Mouse (Mus musculus): Measurements from ENCODE around the gene Gprasp1.
"Not testable (repeated sequence)": the region's sequence is repeated elsewhere in the genome, so short reads cannot be mapped to it uniquely, and the experiment has no call there.

Gene Gprasp1

DNA sequence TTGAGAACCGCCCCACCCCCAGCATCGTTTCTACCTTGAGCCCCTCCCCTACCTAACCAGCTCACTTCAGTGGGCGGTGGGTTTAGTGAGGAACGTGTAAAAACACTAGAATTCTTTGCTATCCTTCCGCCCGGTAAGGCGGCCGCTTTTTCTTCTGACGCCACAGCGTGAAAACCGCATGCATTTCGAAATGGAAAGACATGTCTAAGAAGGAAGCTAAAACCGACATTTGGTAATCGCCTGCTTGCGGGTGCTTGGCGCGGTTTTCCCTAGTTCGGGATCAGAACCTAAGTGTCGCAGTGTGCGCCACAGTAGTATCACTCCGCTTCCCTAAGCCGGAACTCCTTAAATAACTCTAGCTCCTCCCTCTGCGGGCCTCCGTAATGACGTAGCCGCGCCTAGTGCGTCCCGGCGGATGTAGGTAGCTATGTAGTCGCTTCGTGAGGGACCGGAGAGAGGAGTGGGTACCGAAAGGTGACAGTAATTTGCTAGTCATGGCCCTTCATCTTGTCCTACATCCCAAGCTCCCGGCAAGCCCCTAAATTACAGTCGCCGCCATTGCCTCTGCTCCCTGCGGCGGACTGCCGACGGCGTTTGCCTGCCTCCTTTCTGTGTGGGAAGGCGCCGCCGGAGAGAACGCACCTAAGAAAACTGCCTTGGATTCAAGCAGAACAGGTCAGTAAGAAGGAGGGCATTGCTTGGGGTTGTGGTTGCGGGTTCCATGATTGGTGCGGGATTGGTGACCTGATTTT, at the start of gene Gprasp1, which contains the start of gene Armcx5:
Gene Gprasp1 (plus strand): TSS at position 430 of the 752 bp plus-strand sequence.
Gene Armcx5 (plus strand): TSS at position 430 of the 752 bp plus-strand sequence.
- peak; percentile 91 for DNase-seq (ENCODE audit: low spot score)

DNA sequence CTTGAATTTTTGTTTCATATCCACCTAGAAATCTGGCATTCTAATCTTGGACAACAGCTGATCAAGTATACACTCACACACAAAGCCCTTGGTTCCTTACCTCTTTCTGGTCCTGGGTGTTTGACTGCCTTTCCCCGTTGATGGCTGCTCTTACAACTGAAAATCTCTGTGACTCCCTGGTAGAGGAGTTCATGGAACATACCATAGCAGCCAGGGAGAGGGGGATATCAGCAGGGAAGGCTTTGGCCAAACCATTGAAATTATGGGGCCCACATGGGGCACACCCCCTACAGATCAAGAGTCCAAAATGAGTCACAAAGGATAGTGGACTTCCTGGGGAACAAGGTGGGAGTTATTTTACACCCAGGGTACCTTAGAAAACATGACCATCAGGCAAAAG, 48.9 kb upstream of the Gprasp1 start, which contains the start of gene Tcp11x2:
Gene Tcp11x2 (minus strand): TSS at position 158 of the 400 bp plus-strand sequence.
- DNase-seq (ENCODE audit: low spot score): no peak

DNA sequence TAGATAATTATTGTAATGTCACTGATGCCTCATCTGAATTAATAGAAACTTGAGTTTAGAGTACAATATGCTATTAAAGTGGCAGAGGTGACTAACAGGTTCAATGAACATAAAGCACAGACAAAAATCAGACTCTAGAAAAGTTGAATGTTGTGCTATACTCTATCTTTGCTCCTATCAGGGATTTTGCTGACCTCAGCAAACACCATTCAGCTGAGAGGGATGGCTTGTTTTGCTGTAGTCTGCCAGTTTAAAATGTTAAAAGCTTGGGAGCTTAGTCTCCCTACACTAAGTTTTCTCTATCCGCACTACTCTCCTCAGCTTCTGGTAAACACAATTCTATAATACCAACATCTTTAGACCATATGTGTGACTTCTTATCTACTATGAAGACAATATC, 39.4 kb upstream of the Gprasp1 start:
- no peak for DNase-seq (ENCODE audit: low spot score)

DNA sequence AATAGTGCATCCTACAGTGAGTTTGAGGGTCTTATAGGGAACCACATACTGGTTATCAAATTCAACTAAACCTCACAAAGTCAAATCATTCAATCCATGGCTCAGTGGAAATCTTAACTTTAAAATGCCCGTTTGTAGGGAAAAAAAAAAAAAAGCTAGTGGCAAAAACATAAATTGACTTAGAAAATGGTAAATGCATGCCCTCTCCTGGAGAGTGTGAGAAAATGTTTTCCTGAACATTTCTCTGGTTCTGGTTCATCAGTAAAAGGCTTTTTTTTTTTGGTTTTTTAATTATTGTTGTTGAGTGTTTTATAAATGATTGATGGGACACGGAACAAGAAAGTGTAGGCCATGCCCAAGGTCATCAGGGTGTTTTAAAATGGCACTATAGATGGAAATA, 38.2 kb upstream of the Gprasp1 start:
- no peak for DNase-seq (ENCODE audit: low spot score)

DNA sequence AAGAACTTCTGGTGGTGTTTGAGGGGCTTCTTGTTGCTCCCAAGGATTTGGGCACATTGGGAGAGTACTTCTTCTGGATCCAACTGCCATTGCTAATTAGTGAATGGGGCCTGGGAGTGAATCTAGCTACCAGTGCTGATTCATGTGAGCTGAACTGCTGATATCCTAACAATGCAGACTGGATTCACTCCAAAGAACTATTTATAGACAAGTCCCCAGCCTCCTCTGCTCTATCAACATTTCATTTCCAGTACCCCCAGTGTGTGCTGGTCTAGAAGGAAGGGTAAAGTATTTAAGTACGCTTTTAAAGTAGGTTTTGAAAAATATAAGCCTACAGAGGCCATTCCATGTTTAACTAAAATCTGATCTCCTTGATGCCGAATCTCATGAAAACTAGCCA, 29.7 kb upstream of the Gprasp1 start:
- DNase-seq (ENCODE audit: low spot score): no peak

DNA sequence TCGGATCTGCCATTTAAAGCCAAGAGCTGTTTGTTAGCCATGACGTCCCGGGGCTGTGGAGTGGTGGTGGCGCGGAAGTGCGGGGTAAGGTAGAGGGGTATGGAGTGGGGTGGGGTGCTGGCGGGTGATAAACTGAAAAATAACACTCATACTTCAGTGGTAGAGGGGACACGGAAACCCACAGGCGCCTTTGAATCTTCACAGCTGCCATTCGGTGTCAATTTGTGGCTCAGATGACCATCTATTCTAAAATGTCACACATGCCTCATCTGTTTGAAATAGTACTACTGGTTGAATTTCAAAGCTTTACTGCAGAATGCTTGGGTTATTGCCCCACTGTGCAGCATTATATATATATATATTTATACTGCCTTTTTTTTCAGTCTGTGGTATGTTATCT, 17.4 kb upstream of the Gprasp1 start, which contains the start of gene Tmsb15a:
Gene Tmsb15a (minus strand): TSS at position 101 of the 400 bp plus-strand sequence.
- DNase-seq (ENCODE audit: low spot score): no peak

DNA sequence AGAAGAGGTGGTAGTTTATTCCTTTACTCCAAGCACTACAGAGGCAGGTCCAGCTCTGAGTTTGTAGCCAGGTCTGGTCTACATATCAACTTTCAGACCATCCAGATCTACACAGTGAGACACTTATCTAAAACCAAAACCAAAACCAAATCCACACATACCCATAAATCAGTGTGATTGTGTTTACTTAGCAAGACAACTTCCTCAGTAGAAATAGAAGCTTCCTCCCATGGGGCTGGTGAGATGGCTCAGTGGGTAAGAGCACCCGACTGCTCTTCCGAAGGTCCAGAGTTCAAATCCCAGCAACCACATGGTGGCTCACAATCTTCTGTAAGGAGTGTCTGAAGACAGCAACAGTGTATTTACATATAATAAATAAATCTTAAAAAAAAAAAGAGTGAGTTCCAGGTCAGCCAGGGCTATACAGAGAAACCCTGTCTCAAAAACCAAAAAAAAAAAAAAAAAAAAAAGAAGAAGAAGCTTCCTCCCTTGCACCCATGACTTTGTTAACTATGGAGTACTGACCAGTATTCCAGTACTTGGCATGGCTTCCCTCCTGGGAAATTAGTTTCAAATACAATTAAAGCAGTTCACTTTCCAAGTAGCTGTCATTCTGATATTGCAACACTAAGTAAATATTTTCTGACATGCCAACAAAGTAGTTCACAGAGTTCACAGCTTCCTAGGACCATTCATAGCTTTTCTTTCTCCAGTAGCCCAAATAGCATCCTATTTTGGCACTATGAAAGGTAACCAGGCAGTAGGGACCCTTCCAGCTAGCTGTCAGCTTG, 3.6 kb upstream of the Gprasp1 start:
- no peak for DNase-seq (ENCODE audit: low spot score)

DNA sequence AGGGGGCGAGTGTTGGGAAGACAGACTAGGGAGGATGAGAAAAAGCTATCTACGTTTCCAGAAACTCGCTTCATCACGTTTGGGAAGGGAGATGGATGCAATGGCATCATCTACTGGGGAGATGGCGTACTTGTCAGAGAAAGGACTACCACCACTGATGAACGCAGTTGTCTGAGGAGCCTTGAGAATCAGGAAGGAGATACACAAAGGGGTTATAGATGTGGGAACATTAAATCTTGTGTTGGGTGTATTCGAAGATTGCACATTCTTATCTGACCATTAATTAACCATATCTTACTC, 473 bp downstream of the Gprasp1 start:
- DNase-seq (ENCODE audit: low spot score): no peak

DNA sequence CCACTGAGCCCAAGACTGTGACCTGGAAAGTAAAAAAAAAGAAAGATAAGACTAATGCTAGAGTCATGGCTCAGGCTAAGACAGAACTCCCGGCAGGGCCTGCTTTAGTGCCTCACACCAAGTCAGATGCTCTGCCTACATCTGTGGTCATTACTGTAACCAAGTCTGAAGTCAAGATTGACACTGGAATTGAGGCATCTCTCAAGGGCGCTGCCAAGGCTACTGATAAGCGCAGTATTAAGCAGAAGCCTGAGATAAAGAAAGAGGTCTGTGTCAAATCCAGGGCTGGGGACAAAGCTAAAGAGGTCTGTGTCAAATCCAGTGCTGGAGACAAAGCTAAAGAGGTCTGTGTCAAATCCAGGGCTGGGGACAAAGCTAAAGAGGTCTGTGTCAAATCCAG, 2.8 kb downstream of the Gprasp1 start:
- not testable (repeated sequence) for DNase-seq (ENCODE audit: low spot score)

DNA sequence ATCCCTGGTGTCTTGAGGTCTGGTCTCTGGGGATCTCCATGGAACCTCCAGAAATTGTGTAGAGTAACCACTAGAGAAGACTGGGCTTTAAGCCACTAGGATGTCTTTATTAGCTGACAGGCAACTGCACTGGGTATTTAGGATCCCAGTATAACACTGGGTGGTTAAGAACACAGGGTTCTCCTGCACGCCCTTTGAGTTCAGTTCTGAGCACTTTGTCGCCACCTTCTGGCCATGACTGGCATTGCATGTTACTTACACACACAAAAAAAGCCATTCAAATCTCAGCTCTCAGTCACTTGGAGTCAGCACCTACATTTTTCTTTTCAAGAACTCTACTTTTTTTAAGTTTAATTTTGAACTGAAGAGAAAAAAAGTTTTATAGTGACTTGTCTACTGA, 10.3 kb downstream of the Gprasp1 start:
- DNase-seq (ENCODE audit: low spot score): peak; percentile 80

DNA sequence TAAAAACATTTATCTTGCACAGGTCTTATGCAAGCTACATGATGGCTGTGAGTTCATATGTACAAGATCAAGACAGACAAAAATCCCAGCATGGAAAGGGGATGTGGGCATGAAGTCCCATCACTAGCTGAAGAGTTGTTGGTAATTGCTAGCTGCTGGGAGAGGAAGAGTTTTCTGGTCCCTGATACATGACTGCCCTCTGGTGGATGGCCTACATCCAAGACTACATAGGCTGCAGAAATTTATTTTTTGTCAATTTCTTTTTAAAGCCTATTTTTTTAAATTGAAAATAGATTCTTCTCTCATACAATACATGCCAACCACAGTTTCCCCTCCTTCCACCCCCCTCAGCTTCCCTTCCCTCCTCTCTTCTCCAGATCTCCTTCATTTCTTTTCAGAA, 19.2 kb downstream of the Gprasp1 start:
- peak; percentile 35 for DNase-seq (ENCODE audit: low spot score)

DNA sequence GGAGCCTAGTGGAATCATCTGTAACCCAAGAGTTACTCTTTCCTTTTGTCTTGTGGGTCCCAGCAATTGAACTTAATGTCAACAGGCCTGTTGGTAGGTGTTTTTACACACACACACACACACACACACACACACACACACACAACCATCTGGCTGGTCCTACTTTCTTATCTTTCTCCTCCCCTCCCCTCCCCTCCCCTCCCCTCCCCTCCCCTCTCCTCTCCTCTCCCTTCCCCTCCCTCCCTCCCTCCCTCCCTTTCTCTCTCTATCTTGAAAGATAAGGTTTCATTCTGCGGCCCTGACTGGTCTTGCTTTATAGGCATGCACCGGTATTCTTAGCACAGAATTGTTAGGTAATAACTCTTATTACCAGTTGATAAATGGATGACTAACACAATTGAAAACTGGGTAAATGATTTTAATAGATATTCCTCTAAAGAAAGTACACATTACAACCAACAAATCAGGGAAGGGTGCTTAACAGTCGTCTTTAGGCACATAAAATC, 25.6 kb downstream of the Gprasp1 start:
- no peak for DNase-seq (ENCODE audit: low spot score)

DNA sequence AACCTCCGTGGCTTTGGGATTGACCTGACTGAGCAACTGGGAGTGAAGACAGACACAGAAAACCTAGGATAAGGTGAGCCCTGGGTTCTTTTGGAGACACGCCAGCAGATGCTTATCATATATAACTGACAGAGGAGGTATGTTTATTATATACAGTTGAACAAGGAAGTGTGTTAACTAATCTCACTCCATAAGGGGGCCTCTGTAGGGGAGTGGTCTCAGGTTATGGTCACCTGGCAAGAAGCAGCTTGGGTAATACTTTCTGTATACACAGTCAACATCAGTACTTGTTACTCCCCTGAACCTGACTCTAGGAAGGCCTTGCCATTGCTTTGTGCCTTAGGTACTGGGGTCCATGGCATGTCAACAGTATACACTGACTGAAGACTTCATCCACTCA, 26.0 kb downstream of the Gprasp1 start:
- no peak for DNase-seq (ENCODE audit: low spot score)

DNA sequence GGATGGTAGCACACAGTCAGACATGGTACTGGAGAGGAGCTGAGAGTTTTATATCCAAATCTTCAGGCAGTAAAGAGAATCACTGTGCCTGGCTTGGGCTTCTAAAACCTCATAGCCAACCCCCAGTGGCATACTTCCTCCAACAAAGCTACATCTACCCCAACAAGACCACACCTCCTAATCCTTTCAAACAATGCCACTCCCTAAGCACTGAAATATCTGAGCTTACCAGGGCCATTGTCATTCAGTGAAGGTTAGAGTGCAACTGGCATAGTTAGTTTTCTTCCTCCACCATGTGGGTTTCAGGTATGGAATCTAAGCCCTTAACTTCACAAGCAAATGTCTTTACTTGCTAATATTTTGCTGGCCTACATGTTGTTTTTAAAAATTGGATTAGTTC, 49.0 kb downstream of the Gprasp1 start:
- DNase-seq (ENCODE audit: low spot score): no peak

DNA sequence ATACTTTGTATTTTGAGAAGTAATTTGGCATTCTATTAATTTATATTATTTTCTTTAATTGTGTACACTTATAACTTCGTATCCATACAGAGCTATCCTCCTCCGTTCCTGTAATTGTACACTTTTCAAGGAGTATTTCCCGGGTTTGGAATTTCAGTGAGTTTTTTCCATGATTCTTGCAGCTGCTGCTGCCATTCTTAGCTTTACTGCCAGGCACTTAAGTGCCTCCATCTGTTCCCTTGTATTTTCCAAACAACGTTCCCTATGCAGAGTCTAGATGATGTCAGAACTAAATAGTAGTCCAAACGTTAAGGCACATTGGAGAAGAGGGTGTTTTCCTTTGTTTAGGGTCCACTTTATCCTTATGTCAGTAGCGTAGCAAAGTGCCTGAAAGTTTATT, 49.8 kb downstream of the Gprasp1 start:
- peak; percentile 2 for DNase-seq (ENCODE audit: low spot score)

DNA sequence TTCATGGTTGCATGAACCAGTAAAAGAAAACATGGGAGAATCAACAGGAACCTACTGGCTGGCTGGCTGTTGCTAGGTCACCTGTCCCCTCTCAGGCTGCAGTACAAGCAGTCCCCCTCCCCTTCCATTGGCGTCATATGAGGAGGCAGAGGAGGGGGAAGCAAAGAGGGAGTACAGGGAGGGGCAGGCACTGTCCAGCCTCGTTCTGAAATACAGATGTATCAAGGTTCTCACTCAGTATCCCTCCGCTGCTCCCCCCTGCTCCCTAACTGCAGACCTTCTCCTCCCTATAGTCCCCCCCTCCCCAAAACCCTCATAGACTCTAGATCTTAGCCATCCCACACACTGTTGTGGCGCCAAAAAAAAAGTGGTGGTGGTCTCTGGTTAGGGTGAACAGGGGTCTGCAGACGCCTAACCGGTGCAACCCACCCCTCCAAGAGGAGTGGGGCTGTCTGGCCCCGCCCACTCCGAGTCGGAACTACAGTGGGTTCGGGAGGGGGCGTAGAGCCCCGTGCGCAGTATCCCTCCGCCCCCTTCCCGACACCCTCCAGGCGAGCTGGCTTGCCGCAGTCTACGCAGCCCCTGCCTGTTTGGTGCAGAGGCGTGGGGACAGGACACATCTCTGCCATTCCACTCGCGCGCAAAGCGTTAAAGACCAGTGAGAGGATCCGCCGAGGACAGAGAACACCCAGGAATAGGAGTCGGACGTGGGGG, 53.2 kb downstream of the Gprasp1 start:
- peak; percentile 73 for DNase-seq (ENCODE audit: low spot score)

DNA sequence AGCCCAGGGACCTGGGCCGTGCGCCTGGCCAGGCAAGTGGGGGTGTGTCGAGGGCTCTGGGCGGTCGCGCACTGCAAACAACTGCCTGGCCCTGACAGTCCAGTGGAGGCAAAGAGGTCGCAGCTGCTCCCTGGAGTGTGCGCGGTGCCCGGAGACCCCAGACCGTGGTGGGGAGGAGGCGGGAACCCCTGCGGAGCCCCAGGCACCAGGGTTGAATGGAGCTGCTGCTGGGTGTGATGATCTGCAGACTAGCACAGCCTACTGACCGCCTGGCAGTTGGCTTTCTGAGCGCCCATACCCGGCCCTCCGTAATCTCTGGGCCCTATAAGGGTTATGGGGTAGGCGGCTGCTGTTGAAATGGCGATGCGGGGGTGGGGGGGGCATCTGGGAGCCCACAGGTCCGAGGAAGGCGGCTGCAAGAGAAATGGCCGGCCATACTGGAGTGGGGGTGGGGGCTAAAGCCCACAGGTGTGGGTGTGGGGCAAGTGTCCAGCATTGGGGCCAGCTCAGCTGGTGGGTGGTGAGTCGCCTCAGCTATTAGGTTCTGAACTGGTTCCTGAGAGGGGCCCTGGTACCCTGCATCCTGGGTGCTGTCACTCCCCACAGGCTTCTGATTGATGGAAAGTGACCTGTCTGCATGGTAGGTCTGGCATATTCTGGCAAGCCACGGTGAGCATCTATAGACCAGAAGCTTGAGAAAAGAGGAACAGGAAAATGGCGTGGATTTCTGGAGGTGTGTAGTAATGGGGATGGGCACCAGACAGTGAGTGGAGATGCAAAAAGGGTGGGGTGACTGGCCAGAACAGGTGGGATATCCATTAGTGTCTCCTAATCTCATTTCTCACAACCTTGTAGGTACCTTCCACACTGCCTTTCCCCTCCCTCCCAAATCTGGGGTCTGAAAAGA, 54.0 kb downstream of the Gprasp1 start:
- DNase-seq (ENCODE audit: low spot score): peak; percentile 13

DNA sequence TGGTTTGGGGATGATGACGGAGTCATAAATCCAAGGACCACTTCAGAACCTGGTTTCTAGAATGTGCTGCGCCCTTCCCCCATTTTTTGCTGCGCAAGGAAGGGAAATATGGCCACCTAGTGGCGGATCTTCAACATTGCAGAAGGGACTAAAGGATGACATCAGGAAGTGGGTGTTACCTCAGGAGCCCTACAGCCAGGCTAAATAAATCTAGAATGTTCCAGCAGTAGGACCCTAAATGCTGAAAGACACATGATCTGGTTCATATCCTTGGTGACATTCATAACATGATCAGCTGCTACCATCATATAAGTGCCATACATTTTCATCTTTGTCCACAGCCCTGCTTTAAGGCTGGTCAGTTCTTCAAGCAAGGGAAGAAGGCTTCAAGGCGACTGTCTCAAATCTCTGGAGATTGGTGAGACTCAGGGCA, 54.7 kb downstream of the Gprasp1 start, which contains the start of gene Bhlhb9:
Gene Bhlhb9 (plus strand): TSS at position 383 of the 433 bp plus-strand sequence.
- peak; percentile 70 for DNase-seq (ENCODE audit: low spot score)

DNA sequence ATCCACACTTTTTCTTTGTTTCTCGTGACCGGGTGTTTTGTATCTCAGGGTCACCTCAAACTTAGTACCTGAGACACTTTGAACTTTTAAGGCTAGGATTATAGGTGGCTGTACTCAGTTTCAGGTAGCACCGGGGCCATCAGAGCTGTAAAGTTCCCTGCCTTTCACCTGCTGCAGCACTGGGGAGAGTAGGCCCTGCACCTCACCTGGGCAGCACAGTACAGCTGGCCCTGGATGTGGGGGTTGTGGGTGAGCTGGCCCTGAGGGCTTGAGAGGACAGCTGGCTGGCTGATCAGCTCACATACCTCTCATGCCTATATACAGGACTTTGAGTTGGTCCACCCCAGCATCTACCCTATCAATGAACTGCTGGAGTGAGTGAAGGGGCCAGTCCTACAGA, 61.6 kb downstream of the Gprasp1 start:
- DNase-seq (ENCODE audit: low spot score): no peak

DNA sequence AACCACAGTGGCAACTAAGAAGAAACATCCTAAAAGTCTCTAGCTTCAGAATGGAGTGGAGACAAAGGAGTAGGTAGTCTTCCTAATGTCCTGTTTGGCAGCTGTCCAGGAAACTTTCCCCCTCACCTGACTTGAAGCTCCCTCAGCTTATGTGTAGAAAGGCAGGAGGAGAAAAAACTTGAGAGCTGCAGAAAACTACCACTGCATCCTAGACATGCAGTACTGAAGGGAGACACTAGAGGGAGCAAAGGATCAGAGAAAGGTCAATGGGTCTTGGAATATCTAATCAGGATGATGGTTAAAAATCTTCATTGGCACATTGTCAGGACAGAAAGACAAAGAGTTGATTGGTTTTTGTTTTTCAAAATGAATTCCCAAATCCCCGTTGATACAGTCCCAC, 63.2 kb downstream of the Gprasp1 start:
- DNase-seq (ENCODE audit: low spot score): peak; percentile 72

DNA sequence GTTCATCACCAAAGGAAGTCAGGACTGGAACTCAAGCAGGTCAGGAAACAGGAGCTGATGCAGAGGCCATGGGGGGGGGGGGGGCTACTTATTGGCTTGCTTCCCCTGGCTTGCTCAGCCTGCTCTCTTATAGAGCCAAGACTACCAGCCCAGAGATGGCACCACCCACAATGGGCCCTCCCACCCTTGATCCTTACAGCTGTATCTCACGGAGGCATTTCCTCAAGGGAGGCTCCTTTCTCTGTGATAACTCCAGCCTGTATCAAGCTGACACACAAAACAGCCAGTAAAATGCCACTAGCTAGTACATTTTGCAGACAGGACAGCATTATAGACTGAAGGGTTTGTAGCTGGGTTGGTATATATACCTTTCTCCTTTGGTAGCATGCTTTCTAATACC, 93.4 kb downstream of the Gprasp1 start:
- DNase-seq (ENCODE audit: low spot score): not testable (repeated sequence)

All from embryo, embryonic 10.5 days (tissue).